ENCODE assay signal across 15 mouse cellular contexts in the genomic region with DNA sequence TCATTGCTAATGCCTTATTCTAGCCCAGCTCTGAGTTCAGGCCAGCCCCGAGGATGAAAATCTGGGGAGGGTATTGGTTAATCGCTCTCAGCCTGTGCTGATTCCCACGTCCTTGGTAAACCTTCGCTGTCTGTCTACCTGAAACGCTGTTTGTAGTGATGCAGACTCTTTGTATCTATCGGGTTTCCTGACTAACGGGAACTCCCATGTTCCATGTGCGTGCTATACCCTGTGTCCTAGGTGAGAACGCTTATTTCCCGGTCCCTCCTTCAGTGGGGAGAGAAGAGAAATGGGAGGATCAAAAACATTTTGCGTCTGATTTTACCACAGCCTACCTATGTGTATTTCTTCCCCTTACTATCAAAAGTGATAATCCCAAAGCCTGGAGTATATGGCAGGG. TPM values are rescaled to one million over a fixed set of nuclear protein-coding genes. Genes with fewer than 3 reads are reported as not detected.
DNase-seq lines count a peak whose midpoint lies in the region; ATAC-seq lines count a peak whose summit lies in the region.
"Had no signal": no experiment of that assay in that cellular context is flagged by ENCODE, and none has a peak within 500 bp of the region (broad histone marks: within the 10 kb centered on the region; RNA-seq: fewer than 3 reads in every experiment).

No protein-coding gene starts in this region.

- H3K9ac ChIP-seq in embryonic facial prominence, embryonic 13.5 days: no peak overlapping the region
- H3K9ac ChIP-seq in liver, embryonic 16.5 days (ENCODE audit: low read depth, low read length): no peak overlapping the region; the same call in 1 of the 2 replicates
- H3K9ac ChIP-seq: hindbrain, embryonic 15.5 days; neural tube, embryonic 15.5 days had no signal

- intact Hi-C loops in heart, postnatal 36 days (cut with DNase I): no loop called here

- 30% methylated on average over 11 of the region's 11 CpGs for WGBS in embryonic facial prominence, embryonic 13.5 days
- WGBS in liver, embryonic 16.5 days (ENCODE audit: insufficient replicate concordance): 19% methylated on average over 11 of the region's 11 CpGs

- H3K4me1 ChIP-seq in megakaryocyte, embryonic 14.5 days: peaks cover 89% of the 10 kb centered on the region
- H3K4me1 ChIP-seq in embryonic facial prominence, embryonic 13.5 days: peaks cover 67% of the 10 kb centered on the region
- peaks cover 48% of the 10 kb centered on the region for H3K4me1 ChIP-seq in liver, embryonic 16.5 days (ENCODE audit: control insufficient read depth, low read depth, low read length)

- no peak for ATAC-seq in megakaryocyte, adult 5-6 weeks (ENCODE audit: poor library complexity, severe bottlenecking)
- ATAC-seq in embryonic facial prominence, embryonic 13.5 days (ENCODE audit: insufficient number of reproducible peaks, insufficient read depth, low FRiP score, low TSS enrichment, low read depth): no peak
- ATAC-seq in liver, embryonic 16.5 days (ENCODE audit: low read depth): no peak
- ATAC-seq in erythroid progenitor cell, adult 5-6 weeks (replicated peaks; ENCODE audit: low FRiP score, poor library complexity, severe bottlenecking): no peak
- ATAC-seq: Patski had no signal

- no peaks in the 10 kb centered on the region for H3K27me3 ChIP-seq in megakaryocyte, embryonic 14.5 days (replicated peaks)
- peaks cover 4% of the 10 kb centered on the region; the same call in 1 of the 2 replicates for H3K27me3 ChIP-seq in embryonic facial prominence, embryonic 13.5 days
- H3K27me3 ChIP-seq in liver, embryonic 16.5 days (ENCODE audit: control insufficient read depth, insufficient read depth, low read depth, low read length): no peaks in the 10 kb centered on the region
- H3K27me3 ChIP-seq: hindbrain, embryonic 15.5 days; neural tube, embryonic 15.5 days; Patski had no signal

- H3K27ac ChIP-seq in embryonic facial prominence, embryonic 13.5 days: no peak overlapping the region
- no peak overlapping the region for H3K27ac ChIP-seq in liver, embryonic 16.5 days (ENCODE audit: low read length)
- H3K27ac ChIP-seq: hindbrain, embryonic 15.5 days; neural tube, embryonic 15.5 days had no signal

- peaks cover 8% of the 10 kb centered on the region for H3K36me3 ChIP-seq in megakaryocyte, embryonic 14.5 days (replicated peaks; ENCODE audit: low read length)
- H3K36me3 ChIP-seq in embryonic facial prominence, embryonic 13.5 days: no peaks in the 10 kb centered on the region
- no peaks in the 10 kb centered on the region for H3K36me3 ChIP-seq in liver, embryonic 16.5 days (ENCODE audit: control insufficient read depth, insufficient read depth)
- H3K36me3 ChIP-seq: hindbrain, embryonic 15.5 days; neural tube, embryonic 15.5 days had no signal

- H3K4me2 ChIP-seq in embryonic facial prominence, embryonic 13.5 days: peak overlapping the region; percentile 46; the same call in 1 of the 2 replicates
- H3K4me2 ChIP-seq in liver, embryonic 16.5 days (ENCODE audit: low read depth, low read length): peak overlapping the region; percentile 58

- H3K9me3 ChIP-seq in megakaryocyte, embryonic 14.5 days: peaks cover 7% of the 10 kb centered on the region; the same call in 1 of the 2 replicates
- no peaks in the 10 kb centered on the region for H3K9me3 ChIP-seq in embryonic facial prominence, embryonic 13.5 days
- H3K9me3 ChIP-seq in liver, embryonic 16.5 days (replicated peaks; ENCODE audit: control insufficient read depth, low read length): no peaks in the 10 kb centered on the region
- H3K9me3 ChIP-seq: hindbrain, embryonic 15.5 days; neural tube, embryonic 15.5 days had no signal

- peak; percentile 18 for DNase-seq in heart, adult 11 months
- DNase-seq in heart, postnatal 36 days: no peak
- DNase-seq in left cerebral cortex, adult 18-20 months (ENCODE audit: low spot score in 2 of 2): no peak
- DNase-seq: adrenal gland, postnatal 14 days; cerebellum, postnatal 14 days; kidney, postnatal 14 days; right cerebral cortex, postnatal 4 days had no signal

- H3K4me3 ChIP-seq in megakaryocyte, embryonic 14.5 days (replicated peaks): peak overlapping the region; percentile 90
- no peak overlapping the region for H3K4me3 ChIP-seq in embryonic facial prominence, embryonic 13.5 days
- H3K4me3 ChIP-seq in liver, embryonic 16.5 days (ENCODE audit: low read depth, low read length): 0 out of 2 replicates have a peak overlapping the region, but pooled peaks have one; percentile 10
- H3K4me3 ChIP-seq: hindbrain, embryonic 15.5 days; neural tube, embryonic 15.5 days had no signal

RNA-seq across cellular contexts. Expression of a gene that starts 31.8 kb away (rescaled TPM):
- total RNA-seq in heart, postnatal 36 days (2021): 10 to 100 TPM; 37.7 to 39.7 TPM
- 34.0 and 73.4 TPM in 2 replicates for polyA plus RNA-seq in megakaryocyte, embryonic 14.5 days (2012; ENCODE audit: insufficient read depth, low replicate concordance)
- 83.9 and 98.2 TPM in 2 replicates for total RNA-seq in megakaryocyte, adult 5-6 weeks (2015)
- 51.7 and 69.2 TPM in 2 replicates for total RNA-seq in megakaryocyte, adult 5-6 weeks (2017)
- 141 and 145 TPM in 2 replicates for polyA plus RNA-seq in embryonic facial prominence, embryonic 13.5 days (2015; fragmentation: Nextera tagmentation; extraction: Ambion mirVana)
- 54.8 and 56.0 TPM in 2 replicates for polyA plus RNA-seq in liver, embryonic 16.5 days (2015; fragmentation: Nextera tagmentation; extraction: Ambion mirVana)
- total RNA-seq in left cerebral cortex, adult 18-20 months (2021): 10 to 100 TPM; 80.0 to 82.9 TPM
- total RNA-seq in erythroid progenitor cell, adult 5-6 weeks (2015; ENCODE audit: low replicate concordance): 23.5 and 38.2 TPM in 2 replicates
- 8.7 and 31.7 TPM in 2 replicates for total RNA-seq in erythroid progenitor cell, adult 5-6 weeks (2017; ENCODE audit: low replicate concordance)

RNA-seq across cellular contexts. Expression of a gene that starts 44.3 kb away (rescaled TPM):
- total RNA-seq in heart, postnatal 36 days (2021): 1,000 to 10,000 TPM; 1,777 to 1,954 TPM
- 0.38 TPM in 1 of 2 replicates, not detected in the other for polyA plus RNA-seq in megakaryocyte, embryonic 14.5 days (2012; ENCODE audit: insufficient read depth, low replicate concordance)
- total RNA-seq in megakaryocyte, adult 5-6 weeks (2015): 7.5 and 7.9 TPM in 2 replicates
- 10.9 and 14.4 TPM in 2 replicates for total RNA-seq in megakaryocyte, adult 5-6 weeks (2017)
- 21.9 and 27.7 TPM in 2 replicates for polyA plus RNA-seq in embryonic facial prominence, embryonic 13.5 days (2015; fragmentation: Nextera tagmentation; extraction: Ambion mirVana)
- 10.4 and 14.2 TPM in 2 replicates for polyA plus RNA-seq in liver, embryonic 16.5 days (2015; fragmentation: Nextera tagmentation; extraction: Ambion mirVana)
- total RNA-seq in left cerebral cortex, adult 18-20 months (2021): 100 to 1,000 TPM; 207 to 211 TPM
- total RNA-seq in erythroid progenitor cell, adult 5-6 weeks (2015; ENCODE audit: low replicate concordance): 1.3 and 1.8 TPM in 2 replicates
- total RNA-seq in erythroid progenitor cell, adult 5-6 weeks (2017; ENCODE audit: low replicate concordance): 1.8 and 2.3 TPM in 2 replicates

Comparison
In these comparisons a context has a peak if more than half of its experiments do, and no peak if none do; other contexts are left out.
1. RNA of a gene that starts 44.3 kb away (total RNA-seq): 1,777 to 1,954 TPM in heart, postnatal 36 days and 207 to 211 TPM in left cerebral cortex, adult 18-20 months; 7.5 to 14.4 TPM in megakaryocyte, adult 5-6 weeks and 1.3 to 2.3 TPM in erythroid progenitor cell, adult 5-6 weeks; every median in the first group is over 10 times any median in the second.